Mouse (Mus musculus): ENCODE measurements around the gene Aqp1.

GRCm38 (mm10) chr6:55381966-55382365, 45.7 kb downstream of the Aqp1 start:
- TF ChIP-seq CTCF (IDR thresholded peaks at IDR 0.05; ENCODE audit: extremely low read depth, insufficient read depth, insufficient read length, insufficient replicate concordance) (no peak), POLR2A (IDR thresholded peaks at IDR 0.05; ENCODE audit: low read depth, low read length) (no peak)
